Mouse (Mus musculus) stomach, embryonic 15.5 days (tissue): ENCODE results near the gene Rhox10. TPM values are rescaled to one million over a fixed set of nuclear protein-coding genes. Genes with fewer than 3 reads are reported as not detected.
"Not testable (repeated sequence)": the region's sequence is repeated elsewhere in the genome, so short reads cannot be mapped to it uniquely, and the experiment has no call there.

Experiments used
- ATAC-seq: fragments of 200-750 bp; cut with Nextera tagmentation; 2 replicates; pipeline ENCODE4 v1.8.0; 2017; ENCODE audit warnings: low read depth, moderate number of reproducible peaks, moderate TSS enrichment; ENCODE audit not compliant: insufficient read depth, low FRiP score
- H3K27ac ChIP-seq: fragments of 300-500 bp; sonication (generic); 2 replicates; pipeline ENCODE4 v1.5.1; 2015; ENCODE audit warnings: mild to moderate bottlenecking, inconsistent platforms
- H3K27me3 ChIP-seq: fragments of 300-500 bp; sonication (generic); replicated peaks from 2 replicates; pipeline ENCODE4 v1.6.1; 2015; ENCODE audit warnings: inconsistent platforms
- H3K36me3 ChIP-seq: fragments of 300-500 bp; sonication (generic); 2 replicates; pipeline ENCODE4 v1.6.1; 2015; ENCODE audit warnings: inconsistent platforms
- H3K4me1 ChIP-seq: fragments of 300-500 bp; sonication (generic); 2 replicates; pipeline ENCODE4 v1.6.1; 2015; ENCODE audit warnings: inconsistent platforms
- H3K4me2 ChIP-seq: fragments of 300-500 bp; sonication (generic); 2 replicates; pipeline ENCODE4 v1.6.1; 2015; ENCODE audit warnings: mild to moderate bottlenecking, inconsistent platforms
- H3K4me3 ChIP-seq: fragments of 300-500 bp; sonication (generic); replicated peaks from 2 replicates; pipeline ENCODE4 v1.5.1; 2015; ENCODE audit warnings: inconsistent platforms
- H3K9ac ChIP-seq: fragments of 300-500 bp; sonication (generic); 2 replicates; pipeline ENCODE4 v1.6.1; 2015; ENCODE audit warnings: inconsistent platforms
- H3K9me3 ChIP-seq: fragments of 300-500 bp; sonication (generic); 2 replicates; pipeline ENCODE4 v1.6.1; 2016; ENCODE audit warnings: inconsistent platforms
- WGBS: fragments of 180-500 bp; shearing (Covaris S2); methylation state at CpG from one replicate; pipeline ENCODE4 v1.1.7; 2015; 5-methylcytosine and 5-hydroxymethylcytosine counted together
- polyA plus RNA-seq: library from polyadenylated mRNA; unstranded; fragments of >200 nt; fragmentation: Nextera tagmentation; extraction: Ambion mirVana; gene quantifications from 2 replicates; pipeline ENCODE4 v1.2.1, GENCODE M21; 2015

The Rhox10 gene
- not detected in 2 replicates for polyA plus RNA-seq

DNA sequence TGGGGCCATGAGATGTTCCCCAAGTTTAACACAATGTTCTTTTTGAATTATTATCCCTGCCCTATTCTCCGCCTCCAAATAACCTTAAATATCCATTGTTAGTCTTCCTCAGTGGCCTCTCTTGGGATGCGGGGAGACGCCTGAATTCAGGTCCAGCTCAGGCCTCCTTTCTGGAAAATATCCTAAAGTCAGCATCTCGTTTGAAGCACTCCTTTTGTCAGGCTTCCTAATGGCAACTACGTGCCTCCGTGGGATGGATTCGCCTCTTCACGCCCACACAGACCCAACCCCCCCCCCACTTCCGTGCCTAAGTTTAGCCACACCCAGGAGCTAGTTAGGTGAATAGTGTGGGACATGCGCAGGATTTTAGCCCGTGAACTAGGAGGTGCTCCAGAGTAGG, at the start of gene Rhox10:
Gene Rhox10, plus strand, starts transcription at position 301 of the 400 bp plus-strand sequence.
- no peak within 1 kb of the TSS for H3K4me2 ChIP-seq
- WGBS: 88% methylated on average over 11 of the region's 11 CpGs
- no peak within 1 kb of the TSS for H3K27ac ChIP-seq
- no peak within 1 kb of the TSS for H3K9ac ChIP-seq
- H3K9me3 ChIP-seq: no peaks in the 10 kb centered on the region
- ATAC-seq: no peak
- H3K36me3 ChIP-seq: no peaks in the 10 kb centered on the region
- H3K4me3 ChIP-seq: no peak within 1 kb of the TSS
- no peaks in the 10 kb centered on the region for H3K4me1 ChIP-seq
- no peaks in the 10 kb centered on the region for H3K27me3 ChIP-seq

DNA sequence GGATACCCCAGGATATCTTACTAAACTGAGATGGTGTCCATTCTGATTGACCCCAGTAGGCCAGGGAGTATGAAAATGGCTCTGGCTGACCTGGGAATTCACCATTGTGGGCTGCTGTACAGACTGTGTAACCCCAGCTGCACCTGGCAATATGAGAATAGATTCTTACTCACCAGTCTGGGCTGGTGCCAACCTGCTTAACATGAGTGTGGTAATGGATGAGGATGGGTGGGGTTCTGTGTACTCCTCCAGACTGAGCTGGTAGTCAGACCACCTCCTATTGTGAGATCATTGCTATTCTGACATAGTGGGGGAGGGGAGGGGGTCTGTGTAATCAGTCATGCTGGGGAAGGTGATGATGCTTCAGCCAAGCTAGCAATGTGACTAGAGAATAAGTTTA, 47.7 kb upstream of the Rhox10 start, which contains the start of gene Btg1-ps1:
Gene Btg1-ps1, minus strand, starts transcription at position 219 of the 400 bp plus-strand sequence.
- not testable (repeated sequence) for H3K27me3 ChIP-seq, H3K4me1 ChIP-seq, H3K4me3 ChIP-seq, H3K4me2 ChIP-seq, H3K9me3 ChIP-seq, H3K9ac ChIP-seq, H3K36me3 ChIP-seq, H3K27ac ChIP-seq, ATAC-seq

DNA sequence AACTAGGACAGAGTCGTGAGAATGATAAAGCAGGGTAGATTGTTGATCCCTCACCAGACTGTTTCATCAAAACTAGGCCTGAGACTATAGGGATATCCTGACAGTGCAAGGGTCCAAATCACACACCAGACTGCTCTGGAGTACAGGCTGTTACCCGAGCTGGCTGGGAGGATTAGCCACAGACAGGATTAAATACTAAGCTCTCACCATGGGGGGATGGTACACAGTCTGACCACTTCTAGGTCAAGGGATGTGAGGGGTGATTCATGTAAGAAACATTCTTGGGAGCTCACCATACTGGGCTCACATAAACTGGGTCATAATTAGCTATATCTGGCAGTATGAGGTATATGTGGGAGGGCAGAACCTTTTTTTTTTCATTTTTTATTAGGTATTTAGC, 32.4 kb upstream of the Rhox10 start:
- H3K27me3 ChIP-seq: no peaks in the 10 kb centered on the region
- no peaks in the 10 kb centered on the region for H3K9me3 ChIP-seq
- H3K4me3 ChIP-seq: no peak overlapping the region
- 61% methylated on average over 2 of the region's 2 CpGs for WGBS
- no peak overlapping the region for H3K4me2 ChIP-seq
- no peak for ATAC-seq
- no peak overlapping the region for H3K9ac ChIP-seq
- H3K27ac ChIP-seq: no peak overlapping the region
- no peaks in the 10 kb centered on the region for H3K36me3 ChIP-seq
- H3K4me1 ChIP-seq: no peaks in the 10 kb centered on the region

DNA sequence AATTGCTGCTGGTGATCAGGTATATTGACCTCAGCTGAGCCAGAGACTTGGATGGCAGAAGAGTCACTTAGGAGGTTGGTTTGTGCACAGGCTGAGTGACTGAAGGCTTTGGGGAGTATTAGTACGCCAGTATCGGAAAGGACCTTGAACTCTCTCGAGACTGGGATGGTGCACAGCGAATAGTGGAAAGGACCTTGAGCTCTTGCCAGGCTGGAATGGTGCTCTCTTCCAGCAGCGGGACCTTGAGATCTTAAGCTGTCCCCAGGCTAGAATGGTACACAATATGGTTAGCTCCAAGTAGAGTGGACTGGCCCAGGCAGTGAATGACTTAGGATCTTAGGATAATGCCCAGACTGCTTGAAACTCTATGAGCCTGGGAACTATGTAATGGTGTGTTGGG, 26.6 kb upstream of the Rhox10 start:
- H3K36me3 ChIP-seq: no peaks in the 10 kb centered on the region
- H3K4me3 ChIP-seq: no peak overlapping the region
- ATAC-seq: no peak
- 92% methylated on average over 5 of the region's 5 CpGs for WGBS
- no peak overlapping the region for H3K9ac ChIP-seq
- no peaks in the 10 kb centered on the region for H3K27me3 ChIP-seq
- no peaks in the 10 kb centered on the region for H3K9me3 ChIP-seq
- no peaks in the 10 kb centered on the region for H3K4me1 ChIP-seq
- H3K27ac ChIP-seq: no peak overlapping the region
- H3K4me2 ChIP-seq: no peak overlapping the region

DNA sequence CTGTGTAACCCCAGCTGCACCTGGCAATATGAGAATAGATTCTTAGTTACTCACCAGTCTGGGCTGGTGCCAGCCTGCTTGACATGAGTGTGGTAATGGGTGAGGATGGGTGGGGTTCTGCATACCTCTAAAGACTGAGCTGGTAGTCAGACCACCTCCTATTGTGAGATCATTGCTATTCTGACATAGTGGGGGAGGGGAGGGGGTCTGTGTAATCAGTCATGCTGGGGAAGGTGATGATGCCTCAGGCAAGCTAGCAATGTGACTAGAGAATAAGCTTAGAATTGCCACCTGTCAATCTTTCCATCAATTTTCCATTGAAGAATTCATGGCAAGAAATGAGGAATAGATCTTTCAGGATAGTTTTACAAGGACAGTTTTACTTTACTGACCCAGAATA, 23.3 kb upstream of the Rhox10 start, which contains the start of gene Btg1-ps2:
Gene Btg1-ps2, minus strand, starts transcription at position 101 of the 400 bp plus-strand sequence.
- not testable (repeated sequence) for H3K9ac ChIP-seq, H3K36me3 ChIP-seq, ATAC-seq, H3K4me1 ChIP-seq, H3K27ac ChIP-seq, H3K9me3 ChIP-seq, H3K4me3 ChIP-seq, H3K4me2 ChIP-seq, H3K27me3 ChIP-seq

DNA sequence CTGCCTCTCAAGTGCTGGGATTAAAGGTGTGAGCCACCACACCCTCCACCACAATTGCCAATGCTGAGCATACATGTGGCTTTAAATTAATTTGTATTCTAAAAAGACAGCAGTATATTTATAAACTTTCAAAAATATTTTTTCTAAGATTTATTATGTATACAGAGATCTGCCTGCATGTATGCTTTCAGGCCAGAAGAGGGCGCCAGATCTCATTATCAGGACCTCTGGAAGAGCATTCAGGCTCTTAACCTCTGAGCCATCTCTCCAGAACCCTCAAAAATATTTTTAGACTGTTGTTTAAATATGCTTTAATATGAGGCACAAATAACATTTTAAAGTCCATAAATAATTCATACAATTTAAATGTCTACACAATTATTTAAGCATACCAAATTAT, 4.7 kb upstream of the Rhox10 start:
- no peak for ATAC-seq

DNA sequence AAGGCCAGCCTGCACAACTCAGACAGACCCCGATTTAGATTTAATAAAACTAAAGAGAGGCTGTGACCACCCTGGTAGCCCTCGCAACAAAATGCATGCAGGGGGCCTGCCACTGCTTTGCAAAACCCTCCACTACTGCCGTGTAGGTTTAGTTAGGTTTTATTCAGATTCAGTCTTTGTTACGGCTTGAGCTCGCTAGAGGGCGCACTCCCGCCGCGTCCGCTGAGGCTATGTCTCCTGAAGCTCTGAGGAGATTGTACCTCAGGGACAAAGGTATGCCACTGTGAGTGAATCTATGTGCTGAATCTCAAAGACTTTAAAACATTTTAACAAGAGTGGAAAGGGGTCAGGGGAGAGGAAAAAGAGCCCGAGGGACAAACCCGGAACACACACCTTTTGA, 18.0 kb downstream of the Rhox10 start:
- Histone ChIP-seq H3K9ac (no peak overlapping the region), H3K4me2 (no peak overlapping the region), H3K36me3 (no peaks in the 10 kb centered on the region), H3K27me3 (no peaks in the 10 kb centered on the region), H3K9me3 (no peaks in the 10 kb centered on the region), H3K27ac (no peak overlapping the region), H3K4me3 (no peak overlapping the region), H3K4me1 (no peaks in the 10 kb centered on the region)
- ATAC-seq: no peak
- WGBS: 25% methylated on average over 12 of the region's 12 CpGs

More for the DNA sequence above, 4.7 kb upstream of the Rhox10 start:
- no peaks in the 10 kb centered on the region for H3K27me3 ChIP-seq
- H3K9me3 ChIP-seq: no peaks in the 10 kb centered on the region
- no peak overlapping the region for H3K9ac ChIP-seq
- no peaks in the 10 kb centered on the region for H3K36me3 ChIP-seq
- H3K4me1 ChIP-seq: no peaks in the 10 kb centered on the region
- no peak overlapping the region for H3K4me3 ChIP-seq
- no peak overlapping the region for H3K27ac ChIP-seq
- no peak overlapping the region for H3K4me2 ChIP-seq
- 0% methylated on average over 1 of the region's 1 CpGs for WGBS

DNA sequence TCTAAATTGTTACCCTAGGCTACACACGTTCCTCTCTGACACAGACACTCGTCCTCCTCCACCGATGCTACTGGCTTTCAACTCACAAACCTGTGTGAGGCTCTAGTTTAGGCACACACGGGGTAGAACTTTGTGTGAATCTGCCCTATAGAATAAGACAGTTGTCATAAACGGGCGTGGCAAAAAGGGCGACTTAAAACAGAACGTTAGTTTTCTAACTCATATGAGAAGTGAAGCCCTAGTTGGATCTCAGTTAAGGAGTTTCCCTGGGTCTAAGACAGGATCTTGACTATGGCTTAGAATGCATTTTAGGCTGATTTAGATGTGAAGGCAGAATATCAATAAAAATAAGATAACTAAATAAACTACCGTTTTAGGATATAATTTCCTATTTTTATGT, 18.8 kb downstream of the Rhox10 start, which contains the start of gene Rhox11:
Gene Rhox11, minus strand, starts transcription at position 101 of the 400 bp plus-strand sequence.
- Histone ChIP-seq H3K4me2 (no peak within 1 kb of the TSS), H3K36me3 (no peaks in the 10 kb centered on the region), H3K9me3 (no peaks in the 10 kb centered on the region), H3K9ac (no peak within 1 kb of the TSS), H3K27ac (no peak within 1 kb of the TSS), H3K4me3 (no peak within 1 kb of the TSS), H3K4me1 (no peaks in the 10 kb centered on the region), H3K27me3 (no peaks in the 10 kb centered on the region)
- ATAC-seq: no peak
- WGBS: 86% methylated on average over 9 of the region's 9 CpGs

DNA sequence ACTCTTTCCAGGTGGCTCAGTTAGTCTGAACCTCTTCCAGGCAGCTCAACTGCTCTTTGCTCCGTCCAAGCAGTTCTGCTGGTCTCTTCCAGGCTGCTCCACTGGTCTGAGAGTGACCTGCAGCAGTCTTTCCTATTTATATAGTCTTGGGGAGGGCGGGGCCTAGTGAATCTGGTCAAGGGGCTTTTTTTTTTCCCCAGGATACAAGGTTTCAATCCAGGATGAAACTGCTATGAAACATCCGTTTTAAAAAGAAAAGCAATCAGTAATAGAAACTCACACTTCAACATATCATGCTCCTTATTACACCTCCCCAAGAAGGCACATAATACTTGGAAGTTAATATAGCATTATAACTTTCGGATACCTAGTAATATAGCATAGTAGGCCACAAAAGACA, 44.5 kb downstream of the Rhox10 start, which contains the start of gene Rhox12:
Gene Rhox12, minus strand, starts transcription at position 101 of the 400 bp plus-strand sequence.
- WGBS: 69% methylated on average over 4 of the region's 4 CpGs
- no peaks in the 10 kb centered on the region for H3K9me3 ChIP-seq
- H3K36me3 ChIP-seq: no peaks in the 10 kb centered on the region
- H3K27ac ChIP-seq: no peak within 1 kb of the TSS
- H3K4me1 ChIP-seq: no peaks in the 10 kb centered on the region
- H3K4me3 ChIP-seq: no peak within 1 kb of the TSS
- H3K27me3 ChIP-seq: no peaks in the 10 kb centered on the region
- no peak for ATAC-seq
- no peak within 1 kb of the TSS for H3K4me2 ChIP-seq
- H3K9ac ChIP-seq: no peak within 1 kb of the TSS

DNA sequence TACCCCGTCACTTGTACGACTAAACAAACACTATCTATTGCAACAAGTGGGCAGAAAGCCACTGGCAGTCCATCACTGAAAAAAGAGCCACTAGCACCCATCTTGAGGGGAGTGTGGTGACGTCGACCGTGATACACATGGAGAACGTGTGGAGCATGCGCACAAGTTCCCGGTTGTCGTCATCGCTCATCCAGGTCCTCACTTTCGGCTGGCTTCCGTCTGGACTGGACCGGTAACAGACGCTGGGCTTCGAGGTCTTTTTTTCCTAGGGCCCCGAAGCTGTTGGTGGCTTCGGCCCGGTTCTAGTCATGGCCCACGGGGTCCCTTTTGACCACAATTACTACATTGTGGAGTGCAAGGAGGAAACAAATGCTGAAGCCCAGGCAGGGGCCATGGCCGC, 54.7 kb downstream of the Rhox10 start, which contains the start of gene Rhox13:
Gene Rhox13, plus strand, starts transcription at position 238 of the 400 bp plus-strand sequence.
- no peak for ATAC-seq
- 91% methylated on average over 20 of the region's 20 CpGs for WGBS
- H3K27me3 ChIP-seq: no peaks in the 10 kb centered on the region
- no peaks in the 10 kb centered on the region for H3K4me1 ChIP-seq
- H3K4me2 ChIP-seq: no peak within 1 kb of the TSS
- no peaks in the 10 kb centered on the region for H3K36me3 ChIP-seq
- no peak within 1 kb of the TSS for H3K9ac ChIP-seq
- H3K4me3 ChIP-seq: no peak within 1 kb of the TSS
- no peak within 1 kb of the TSS for H3K27ac ChIP-seq
- H3K9me3 ChIP-seq: no peaks in the 10 kb centered on the region

Other genes with a start within 250 kb of the Rhox10 start
- gene Rhox6, start 239.6 kb upstream of the Rhox10 start, polyA plus RNA-seq: not detected in 2 replicates
- not detected in 2 replicates for gene Rhox7a, start 234.8 kb upstream of the Rhox10 start, polyA plus RNA-seq
- gene Rhox8, start 187.5 kb upstream of the Rhox10 start, polyA plus RNA-seq: not detected in 2 replicates
- gene Rhox7b, start 169.2 kb upstream of the Rhox10 start, polyA plus RNA-seq: not detected in 2 replicates
- not detected in 2 replicates for gene Rhox9, start 164.7 kb upstream of the Rhox10 start, polyA plus RNA-seq
- not detected in 2 replicates for gene Btg1-ps1, start 47.7 kb upstream of the Rhox10 start, polyA plus RNA-seq
- gene Btg1-ps2, start 23.4 kb upstream of the Rhox10 start, polyA plus RNA-seq: not detected in 2 replicates
- not detected in 2 replicates for gene Rhox11, start 18.7 kb downstream of the Rhox10 start, polyA plus RNA-seq
- not detected in 2 replicates for gene Rhox12, start 44.4 kb downstream of the Rhox10 start, polyA plus RNA-seq
- not detected in 2 replicates for gene Rhox13, start 54.7 kb downstream of the Rhox10 start, polyA plus RNA-seq
- gene Zbtb33, start 123.3 kb downstream of the Rhox10 start, polyA plus RNA-seq: 3.6 and 3.9 TPM in 2 replicates
- 31.8 and 34.5 TPM in 2 replicates for gene Tmem255a, start 186.0 kb downstream of the Rhox10 start, polyA plus RNA-seq
- 0.15 and 0.41 TPM in 2 replicates for gene Atp1b4, start 249.7 kb downstream of the Rhox10 start, polyA plus RNA-seq